Mouse (Mus musculus) CH12.LX (cell line): ENCODE measurements around the gene Asphd1. TPM values are rescaled to one million over a fixed set of nuclear protein-coding genes. Genes with fewer than 3 reads are reported as not detected.
A peak's percentile ranks its signal among the peaks of the same experiment; 100 is the strongest.

Experiments used
- DNase-seq: peaks from one replicate; pipeline ENCODE4 v3.0.0-alpha.2; 2013; ENCODE audit errors: extremely low read depth
- H3K27ac ChIP-seq: 2 replicates; pipeline ENCODE4 v1.5.1; 2012; ENCODE audit warnings: low read depth, mild to moderate bottlenecking, control low read depth, moderate library complexity; ENCODE audit not compliant: insufficient read depth
- H3K27me3 ChIP-seq: replicated peaks from 2 replicates; pipeline ENCODE3; 2012; ENCODE audit warnings: inconsistent platforms
- H3K36me3 ChIP-seq, 2 experiments: replicated peaks in 1 of 2; 2 replicates each; pipeline versions ENCODE3 to v1.6.1; 2012; ENCODE audit warnings: inconsistent platforms in 1 of 2, low read length in 1 of 2, mild to moderate bottlenecking in 1 of 2, mixed read lengths in 1 of 2, moderate library complexity in 1 of 2; ENCODE audit not compliant: control insufficient read depth in 1 of 2, insufficient read depth in 1 of 2
- H3K4me1 ChIP-seq, 2 experiments: 2 replicates each; pipeline ENCODE4 v1.6.1; 2012; ENCODE audit warnings: inconsistent platforms in 1 of 2, moderate library complexity in 1 of 2; ENCODE audit not compliant: insufficient read depth in 2 of 2, control insufficient read depth in 1 of 2
- H3K4me2 ChIP-seq: 2 replicates; pipeline ENCODE4 v1.6.1; 2012; ENCODE audit warnings: low read depth, mild to moderate bottlenecking, control low read depth; ENCODE audit not compliant: poor library complexity, insufficient read depth, severe bottlenecking
- H3K4me3 ChIP-seq, 3 experiments: fragments of 150-350 bp in 1 of 3; sonication (generic) in 1 of 3; replicated peaks in 1 of 3; 2 replicates each; pipeline versions ENCODE3 to v1.5.1; 2011 to 2012; ENCODE audit warnings: low read depth in 2 of 3, low read length in 2 of 3, mild to moderate bottlenecking in 2 of 3, moderate library complexity in 2 of 3, control low read depth in 1 of 3, improper control_type of control experiment in 1 of 3, inconsistent platforms in 1 of 3, mixed read lengths in 1 of 3; ENCODE audit not compliant: poor library complexity in 1 of 3
- H3K79me2 ChIP-seq: replicated peaks from 2 replicates; pipeline ENCODE4 v1.6.1; 2012; ENCODE audit warnings: mild to moderate bottlenecking, moderate library complexity; ENCODE audit not compliant: control insufficient read depth, poor library complexity, insufficient read depth, severe bottlenecking; ENCODE audit errors: extremely low read depth
- H3K9ac ChIP-seq: 2 replicates; pipeline ENCODE4 v1.6.1; 2012; ENCODE audit warnings: low read depth, mild to moderate bottlenecking, control low read depth, moderate library complexity; ENCODE audit not compliant: insufficient read depth
- H3K9me3 ChIP-seq: replicated peaks from 2 replicates; pipeline ENCODE3; 2012; ENCODE audit warnings: low read length, inconsistent platforms, mixed read lengths
- BHLHE40 ChIP-seq: IDR thresholded peaks from 2 replicates; pipeline ENCODE4 v1.6.1; 2011; ENCODE audit warnings: mild to moderate bottlenecking, low read depth, low read length, improper control_type of control experiment
- CHD1 ChIP-seq: IDR thresholded peaks from 2 replicates; pipeline ENCODE4 v1.6.1; 2012; ENCODE audit warnings: low read depth, low read length, improper control_type of control experiment, inconsistent platforms
- CHD2 ChIP-seq: IDR thresholded peaks from 2 replicates; pipeline ENCODE4 v1.6.1; 2011; ENCODE audit warnings: low read length, improper control_type of control experiment
- CTCF ChIP-seq, 2 experiments: IDR thresholded peaks in 1 of 2; conservative IDR thresholded peaks in 1 of 2; 2 replicates each; pipeline ENCODE4 v1.5.1; 2011 to 2012; ENCODE audit warnings: low read depth in 2 of 2, low read length in 2 of 2, improper control_type of control experiment in 1 of 2, inconsistent platforms in 1 of 2, mild to moderate bottlenecking in 1 of 2, moderate library complexity in 1 of 2
- ELF1 ChIP-seq: IDR thresholded peaks from 2 replicates; pipeline ENCODE4 v1.6.1; 2014; ENCODE audit warnings: low read depth, mild to moderate bottlenecking, inconsistent platforms, low read length, improper control_type of control experiment
- EP300 ChIP-seq: IDR thresholded peaks from 2 replicates; pipeline ENCODE4 v1.6.1; 2011; ENCODE audit warnings: low read length, improper control_type of control experiment
- ETS1 ChIP-seq: conservative IDR thresholded peaks from 2 replicates; pipeline ENCODE4 v1.6.1; 2012; ENCODE audit warnings: low read depth, mild to moderate bottlenecking, inconsistent platforms, low read length, improper control_type of control experiment, moderate library complexity
- IRF4 ChIP-seq: IDR thresholded peaks from 2 replicates; pipeline ENCODE4 v1.6.1; 2014; ENCODE audit warnings: low read depth, mild to moderate bottlenecking, inconsistent platforms, low read length, improper control_type of control experiment
- JUN ChIP-seq: IDR thresholded peaks from 2 replicates; pipeline ENCODE4 v1.6.1; 2011; ENCODE audit warnings: low read depth, mild to moderate bottlenecking, low read length, improper control_type of control experiment, moderate library complexity; ENCODE audit not compliant: insufficient read depth
- JUND ChIP-seq: conservative IDR thresholded peaks from 2 replicates; pipeline ENCODE4 v1.6.1; 2011; ENCODE audit warnings: low read depth, low read length, improper control_type of control experiment
- KAT2A ChIP-seq: IDR thresholded peaks from 2 replicates; pipeline ENCODE4 v1.6.1; 2012; ENCODE audit warnings: low read length, improper control_type of control experiment, inconsistent platforms; ENCODE audit not compliant: insufficient replicate concordance
- MAFK ChIP-seq: IDR thresholded peaks from 2 replicates; pipeline ENCODE4 v1.6.1; 2011; ENCODE audit warnings: low read length, improper control_type of control experiment; ENCODE audit not compliant: insufficient replicate concordance
- MAX ChIP-seq: IDR thresholded peaks from 2 replicates; pipeline ENCODE4 v1.6.1; 2011; ENCODE audit warnings: low read length, improper control_type of control experiment
- MAZ ChIP-seq: IDR thresholded peaks from 2 replicates; pipeline ENCODE4 v1.6.1; 2012; ENCODE audit warnings: low read depth, mild to moderate bottlenecking, inconsistent platforms, low read length, improper control_type of control experiment, moderate library complexity
- MXI1 ChIP-seq: IDR thresholded peaks from 2 replicates; pipeline ENCODE4 v1.6.1; 2011; ENCODE audit warnings: mild to moderate bottlenecking, low read depth, low read length, improper control_type of control experiment
- MYC ChIP-seq: IDR thresholded peaks from 2 replicates; pipeline ENCODE4 v1.6.1; 2011; ENCODE audit warnings: low read depth, mild to moderate bottlenecking, improper control_type of control experiment, low read length
- NRF1 ChIP-seq: IDR thresholded peaks from 2 replicates; pipeline ENCODE4 v1.6.1; 2014; ENCODE audit warnings: low read depth, mild to moderate bottlenecking, inconsistent platforms, low read length, improper control_type of control experiment, moderate library complexity
- PAX5 ChIP-seq: IDR thresholded peaks from 2 replicates; pipeline ENCODE4 v1.6.1; 2012; ENCODE audit warnings: low read length, inconsistent platforms, mixed read lengths
- POLR2A ChIP-seq: IDR thresholded peaks from 2 replicates; pipeline ENCODE4 v1.6.1; 2011; ENCODE audit warnings: low read depth, mild to moderate bottlenecking, improper control_type of control experiment, low read length
- POLR2AphosphoS2 ChIP-seq: IDR thresholded peaks from 2 replicates; pipeline ENCODE4 v1.6.1; 2011; ENCODE audit warnings: low read depth, low read length, improper control_type of control experiment
- RAD21 ChIP-seq: IDR thresholded peaks from 2 replicates; pipeline ENCODE4 v1.6.1; 2011; ENCODE audit warnings: low read depth, mild to moderate bottlenecking, low read length, improper control_type of control experiment, moderate library complexity
- RCOR1 ChIP-seq: conservative IDR thresholded peaks from 2 replicates; pipeline ENCODE4 v1.6.1; 2012; ENCODE audit warnings: low read depth, mild to moderate bottlenecking, inconsistent platforms, low read length, improper control_type of control experiment
- SIN3A ChIP-seq: IDR thresholded peaks from 2 replicates; pipeline ENCODE4 v1.6.1; 2012; ENCODE audit warnings: low read length, improper control_type of control experiment, inconsistent platforms
- SMC3 ChIP-seq: IDR thresholded peaks from 2 replicates; pipeline ENCODE4 v1.6.1; 2011; ENCODE audit warnings: low read depth, low read length, improper control_type of control experiment
- TBP ChIP-seq: conservative IDR thresholded peaks from 2 replicates; pipeline ENCODE4 v1.6.1; 2011; ENCODE audit warnings: low read depth, low read length, improper control_type of control experiment
- TCF12 ChIP-seq: IDR thresholded peaks from 2 replicates; pipeline ENCODE4 v1.6.1; 2014; ENCODE audit warnings: low read depth, mild to moderate bottlenecking, inconsistent platforms, low read length, improper control_type of control experiment
- UBTF ChIP-seq: IDR thresholded peaks from 2 replicates; pipeline ENCODE4 v1.6.1; 2012; ENCODE audit warnings: low read depth, mild to moderate bottlenecking, inconsistent platforms, low read length, improper control_type of control experiment, moderate library complexity
- USF1 ChIP-seq: IDR thresholded peaks from 2 replicates; pipeline ENCODE4 v1.6.1; 2014; ENCODE audit warnings: low read depth, mild to moderate bottlenecking, inconsistent platforms, low read length, improper control_type of control experiment
- USF2 ChIP-seq: conservative IDR thresholded peaks from 2 replicates; pipeline ENCODE4 v1.6.1; 2011; ENCODE audit warnings: low read depth, low read length, improper control_type of control experiment
- ZC3H11A ChIP-seq: IDR thresholded peaks from 2 replicates; pipeline ENCODE4 v1.6.1; 2012; ENCODE audit warnings: low read depth, mild to moderate bottlenecking, inconsistent platforms, low read length, improper control_type of control experiment
- ZMIZ1 ChIP-seq: IDR thresholded peaks from 2 replicates; pipeline ENCODE4 v1.6.1; 2012; ENCODE audit warnings: low read depth, mild to moderate bottlenecking, inconsistent platforms, low read length, improper control_type of control experiment
- ZNF384 ChIP-seq: IDR thresholded peaks from 2 replicates; pipeline ENCODE4 v1.6.1; 2012; ENCODE audit warnings: low read depth, low read length, improper control_type of control experiment, inconsistent platforms
- dilution Hi-C: fragments of 300-500 bp; cut with MboI; formaldehyde crosslinking; loops from 2 replicates; pipeline ENCODE4 v1.14.3; 2020; ENCODE audit warnings: low sequenced_read_pairs; ENCODE audit not compliant: extremely low pct_unique_long_range_greater_than_20kb, extremely low pct_ligation_motif_present
- in situ Hi-C: fragments of 300-500 bp; cut with MboI; formaldehyde crosslinking; loops from 3 replicates; pipeline ENCODE4 v1.14.3; 2019; ENCODE audit warnings: low sequenced_read_pairs, low pct_ligation_motif_present, low pct_unique_long_range_greater_than_20kb, mixed read lengths
- polyA plus RNA-seq: library from polyadenylated mRNA; unstranded; fragments of >175 nt; gene quantifications from 2 replicates; pipeline ENCODE4 v1.2.1, GENCODE M21; 2012; ENCODE audit warnings: low read depth; ENCODE audit not compliant: insufficient read length
- total RNA-seq, 2 experiments: library from RNA; depleted of rRNA; stranded (reverse); fragments of 300-350 nt in 1 of 2; fragments of >200 nt in 1 of 2; gene quantifications; 2 replicates each; pipeline ENCODE4 v1.2.3; 2012 to 2014

Asphd1 gene
- total and polyA plus RNA-seq, 3 experiments, result 0.08 to 1.8 TPM; not detected in 1

GRCm38 (mm10) chr7:126929046-126929445 lies 20.3 kb downstream of the Asphd1 start:
- H3K4me1 ChIP-seq, result peaks cover 10 to 34% of the 10 kb centered on the region in 2 experiments; a peak in 3 of 4 replicates
- peak overlapping the region; percentile 96 to 100 (median 98) for H3K4me3 ChIP-seq
- peak overlapping the region; percentile 22; the same call in 1 of the 2 replicates for H3K27ac ChIP-seq
- DNase-seq, result no peak
- peaks cover 21% of the 10 kb centered on the region for H3K79me2 ChIP-seq
- peak overlapping the region; percentile 59 for H3K4me2 ChIP-seq
- TF ChIP-seq MAFK, result no peak
- no peak for TF ChIP-seq PAX5
- TF ChIP-seq ETS1, result no peak
- TF ChIP-seq MXI1, result peak; percentile 66
- TF ChIP-seq SIN3A, result 0 out of 2 replicates have a peak, but pooled peaks have one; percentile 4
- peak; percentile 74 for TF ChIP-seq MYC
- TF ChIP-seq MAX, result peak; percentile 43; the same call in 1 of the 2 replicates
- TF ChIP-seq BHLHE40, result peak; percentile 64; the same call in 1 of the 2 replicates
- peak overlapping the region; percentile 94 for H3K9ac ChIP-seq
- no peaks in the 10 kb centered on the region for H3K27me3 ChIP-seq
- dilution Hi-C loops, result no loop called here
- in situ Hi-C loops, result no loop called here
- no peaks in the 10 kb centered on the region for H3K9me3 ChIP-seq
- peaks cover 11 to 36% of the 10 kb centered on the region in 2 experiments for H3K36me3 ChIP-seq

- peak within 1 kb of the TSS; percentile 96 to 100 (median 98) for H3K4me3 ChIP-seq
- peak; percentile 58 for TF ChIP-seq ZNF384
- TF ChIP-seq ETS1, result no peak
- no peak for TF ChIP-seq CHD2
- TF ChIP-seq UBTF, result no peak
- no peak for TF ChIP-seq PAX5
- TF ChIP-seq CHD1, result no peak
- TF ChIP-seq MAZ, result no peak
- TF ChIP-seq USF1, result no peak
- no peak for TF ChIP-seq SMC3
- no peak for TF ChIP-seq JUN
- TF ChIP-seq ZMIZ1, result peak; percentile 78
- peak; percentile 59; the same call in 1 of the 2 replicates for TF ChIP-seq MXI1
- TF ChIP-seq ZC3H11A, result no peak
- TF ChIP-seq USF2, result no peak
- peak; percentile 85 for TF ChIP-seq TCF12
- peak; percentile 92 for TF ChIP-seq SIN3A
- TF ChIP-seq BHLHE40, result no peak
- TF ChIP-seq KAT2A, result no peak
- peak; percentile 96 for TF ChIP-seq NRF1
- TF ChIP-seq POLR2AphosphoS2, result peak; percentile 59; the same call in 1 of the 2 replicates
- 0 out of 2 replicates have a peak, but pooled peaks have one; percentile 4 for TF ChIP-seq IRF4
- no peak for TF ChIP-seq TBP
- TF ChIP-seq RAD21, result no peak
- peak; percentile 97 for TF ChIP-seq ELF1
- TF ChIP-seq EP300, result no peak
- TF ChIP-seq POLR2A, result peak; percentile 90
- peak; percentile 60 for TF ChIP-seq MAX
- TF ChIP-seq JUND, result no peak
- TF ChIP-seq RCOR1, result no peak
- TF ChIP-seq CTCF (conservative IDR thresholded peaks at IDR 0.05 in 1 of 2, IDR thresholded peaks at IDR 0.05 in 1 of 2; ENCODE audit: low read depth in 2 of 2, low read length in 2 of 2), result no peak
These were observed 20.9 kb downstream of the Asphd1 start, which contains the start of gene Kctd13 for GRCm38 (mm10) chr7:126928384-126929037. TSS of gene Kctd13 (plus strand) at chr7:126928879.

More at GRCm38 (mm10) chr7:126928384-126929037, 20.9 kb downstream of the Asphd1 start, which contains the start of gene Kctd13:
- peaks cover 21% of the 10 kb centered on the region for H3K79me2 ChIP-seq
- H3K36me3 ChIP-seq, result peaks cover 8 to 33% of the 10 kb centered on the region in 2 experiments
- H3K27ac ChIP-seq, result peak within 1 kb of the TSS; percentile 22; the same call in 1 of the 2 replicates
- in situ Hi-C loops, result no loop called here
- H3K4me1 ChIP-seq, result peaks cover 10 to 34% of the 10 kb centered on the region in 2 experiments; a peak in 3 of 4 replicates
- H3K27me3 ChIP-seq, result no peaks in the 10 kb centered on the region
- peak; percentile 86 for DNase-seq
- no peaks in the 10 kb centered on the region for H3K9me3 ChIP-seq
- H3K9ac ChIP-seq, result peak within 1 kb of the TSS; percentile 94
- dilution Hi-C loops, result no loop called here
- peak within 1 kb of the TSS; percentile 59 for H3K4me2 ChIP-seq
